Mouse (Mus musculus) inflammation-experienced regulatory T-cells (primary cell): ENCODE data around the gene Mpp3. TPM values are rescaled to one million over a fixed set of nuclear protein-coding genes. Genes with fewer than 3 reads are reported as not detected.

Experiments used
- polyA plus RNA-seq, 2 experiments: library from polyadenylated mRNA; unstranded; fragments of 100-300 nt; shearing (Covaris generic); gene quantifications; one replicate each; pipeline ENCODE4 v1.2.1; 2017

Gene Mpp3
- under 1 TPM in 1 of 2 experiments, not detected in 1; 0.73 TPM for polyA plus RNA-seq

GRCm38 (mm10) chr11:102028087-102028816, at the start of gene Mpp3:
TSS of gene Mpp3 (minus strand) at chr11:102028461.

GRCm38 (mm10) chr11:102041350-102041949, 13.2 kb upstream of the Mpp3 start, which contains the start of gene Cd300lg:
TSS of gene Cd300lg (plus strand) at chr11:102041509.

GRCm38 (mm10) chr11:101986913-101987312, 41.3 kb downstream of the Mpp3 start, which contains the start of gene Dusp3:
TSS of gene Dusp3 (minus strand) at chr11:101987013.

GRCm38 (mm10) chr11:101984054-101985025, 43.9 kb downstream of the Mpp3 start, which contains the start of gene Cfap97d1:
TSS of gene Cfap97d1 (plus strand) at chr11:101984279.

GRCm38 (mm10) chr11:101966965-101967614, 61.2 kb downstream of the Mpp3 start, which contains the start of gene Sost:
TSS of gene Sost (minus strand) at chr11:101967015.

Other genes with a start within 250 kb of the Mpp3 start
- gene Etv4, start 243.1 kb downstream of the Mpp3 start, polyA plus RNA-seq, result under 1 TPM in 1 of 2 experiments, not detected in 1; 0.55 TPM
- not detected for gene Meox1, start 134.1 kb downstream of the Mpp3 start, polyA plus RNA-seq
- not detected for gene Sost, start 61.4 kb downstream of the Mpp3 start, polyA plus RNA-seq
- gene Cfap97d1, start 44.2 kb downstream of the Mpp3 start, polyA plus RNA-seq, result not detected
- gene Dusp3, start 41.4 kb downstream of the Mpp3 start, polyA plus RNA-seq, result 1 to 10 TPM in 1 of 2 experiments, under 1 TPM in 1; 0.40 to 1.2 TPM
- under 1 TPM in 1 of 2 experiments, not detected in 1; 0.93 TPM for gene Cd300lg, start 13.0 kb upstream of the Mpp3 start, polyA plus RNA-seq
- 1 to 10 TPM; 3.1 to 4.8 TPM for gene Mpp2, start 60.1 kb upstream of the Mpp3 start, polyA plus RNA-seq
- not detected for gene Ppy, start 72.9 kb upstream of the Mpp3 start, polyA plus RNA-seq
- gene Pyy, start 79.4 kb upstream of the Mpp3 start, polyA plus RNA-seq, result not detected
- gene Nags, start 117.1 kb upstream of the Mpp3 start, polyA plus RNA-seq, result under 1 TPM in 1 of 2 experiments, not detected in 1; 0.89 TPM
- 10 to 100 TPM in 1 of 2 experiments, 1 to 10 TPM in 1; 7.5 to 12.3 TPM for gene Tmem101, start 127.9 kb upstream of the Mpp3 start, polyA plus RNA-seq
- gene Lsm12, start 156.8 kb upstream of the Mpp3 start, polyA plus RNA-seq, result 10 to 100 TPM; 47.6 to 52.8 TPM
- 10 to 100 TPM; 37.7 to 48.2 TPM for gene G6pc3, start 161.2 kb upstream of the Mpp3 start, polyA plus RNA-seq
- 10 to 100 TPM; 21.2 to 52.7 TPM for gene Hdac5, start 201.7 kb upstream of the Mpp3 start, polyA plus RNA-seq
- 1 to 10 TPM in 1 of 2 experiments, under 1 TPM in 1; 0.36 to 1.0 TPM for gene BC030867, start 220.4 kb upstream of the Mpp3 start, polyA plus RNA-seq
- not detected for gene Asb16, start 240.3 kb upstream of the Mpp3 start, polyA plus RNA-seq